Mouse (Mus musculus) heart, embryonic 12.5 days (tissue): Measurements from ENCODE around the gene Lgr4. TPM values are rescaled to one million over a fixed set of nuclear protein-coding genes. Genes with fewer than 3 reads are reported as not detected.

Experiments used
- ATAC-seq: fragments of 200-750 bp; cut with Nextera tagmentation; 2 replicates; pipeline ENCODE4 v1.8.0; 2017; ENCODE audit warnings: moderate TSS enrichment, moderate library complexity; ENCODE audit not compliant: insufficient number of reproducible peaks, low FRiP score
- H3K27ac ChIP-seq: fragments of 300-500 bp; sonication (generic); 2 replicates; pipeline ENCODE4 v1.5.1; 2016; ENCODE audit warnings: mild to moderate bottlenecking, moderate library complexity; ENCODE audit not compliant: poor library complexity, severe bottlenecking
- H3K27me3 ChIP-seq: fragments of 300-500 bp; sonication (generic); replicated peaks from 2 replicates; pipeline ENCODE4 v1.6.1; 2016; ENCODE audit warnings: mild to moderate bottlenecking, moderate library complexity
- H3K36me3 ChIP-seq: fragments of 300-500 bp; sonication (generic); 2 replicates; pipeline ENCODE4 v1.6.1; 2016; ENCODE audit warnings: mild to moderate bottlenecking, moderate library complexity
- H3K4me1 ChIP-seq: fragments of 300-500 bp; sonication (generic); replicated peaks from 2 replicates; pipeline ENCODE4 v1.6.1; 2016; ENCODE audit warnings: mild to moderate bottlenecking
- H3K4me2 ChIP-seq: fragments of 300-500 bp; sonication (generic); 2 replicates; pipeline ENCODE4 v1.6.1; 2016; ENCODE audit warnings: mild to moderate bottlenecking, moderate library complexity
- H3K4me3 ChIP-seq: fragments of 300-500 bp; sonication (generic); 2 replicates; pipeline ENCODE4 v1.5.1; 2016; ENCODE audit warnings: mild to moderate bottlenecking
- H3K9ac ChIP-seq: fragments of 300-500 bp; sonication (generic); 2 replicates; pipeline ENCODE4 v1.6.1; 2016; ENCODE audit warnings: mild to moderate bottlenecking, moderate library complexity
- H3K9me3 ChIP-seq: fragments of 300-500 bp; sonication (generic); replicated peaks from 2 replicates; pipeline ENCODE4 v1.6.1; 2016; ENCODE audit warnings: mild to moderate bottlenecking, moderate library complexity
- WGBS: fragments of 180-500 bp; shearing (Covaris S2); methylation state at CpG from one replicate; pipeline ENCODE4 v1.1.7; 2016; 5-methylcytosine and 5-hydroxymethylcytosine counted together
- polyA plus RNA-seq: library from polyadenylated mRNA; unstranded; fragments of >200 nt; fragmentation: Nextera tagmentation; extraction: Ambion mirVana; gene quantifications from 2 replicates; pipeline ENCODE4 v1.2.1, GENCODE M21; 2016

The Lgr4 gene
- polyA plus RNA-seq, 1 experiment from 2014 or later, result 15.1 TPM

- Histone ChIP-seq H3K4me3 (peak within 1 kb of the TSS; percentile 61), H3K9me3 (no peaks in the 10 kb centered on the region), H3K36me3 (peaks cover 14% of the 10 kb centered on the region), H3K9ac (peak within 1 kb of the TSS; percentile 83), H3K4me1 (peaks cover 17% of the 10 kb centered on the region), H3K27ac (peak within 1 kb of the TSS; percentile 69), H3K4me2 (peak within 1 kb of the TSS; percentile 87), H3K27me3 (no peaks in the 10 kb centered on the region)
- under 1% methylated on average over 55 of the region's 55 CpGs for WGBS
- peak; percentile 99 for ATAC-seq
These were observed 100.4 kb downstream of the Lgr4 start, which contains the start of gene Ccdc34 for GRCm38 (mm10) chr2:110017616-110018505. Gene Ccdc34, plus strand, starts transcription at chr2:110017817.

GRCm38 (mm10) chr2:110019656-110020055 is 102.2 kb downstream of the Lgr4 start:
- 86% methylated on average over 4 of the region's 4 CpGs for WGBS
- Histone ChIP-seq H3K4me3 (no peak overlapping the region), H3K4me2 (0 out of 2 replicates have a peak overlapping the region, but pooled peaks have one; percentile 51), H3K4me1 (peaks cover 17% of the 10 kb centered on the region), H3K36me3 (peaks cover 16% of the 10 kb centered on the region), H3K27me3 (no peaks in the 10 kb centered on the region), H3K27ac (no peak overlapping the region), H3K9me3 (no peaks in the 10 kb centered on the region), H3K9ac (no peak overlapping the region; the same call in 1 of the 2 replicates)
- no peak for ATAC-seq

- H3K27me3 ChIP-seq, result no peaks in the 10 kb centered on the region
- H3K27ac ChIP-seq, result no peak overlapping the region
- no peak overlapping the region for H3K4me3 ChIP-seq
- no peaks in the 10 kb centered on the region for H3K9me3 ChIP-seq
- no peak overlapping the region for H3K4me2 ChIP-seq
- no peak overlapping the region for H3K9ac ChIP-seq
- ATAC-seq, result no peak
- peaks cover 16% of the 10 kb centered on the region for H3K36me3 ChIP-seq
- 85% methylated on average over 1 of the region's 1 CpGs for WGBS
- peaks cover 17% of the 10 kb centered on the region for H3K4me1 ChIP-seq
These were observed 103.0 kb downstream of the Lgr4 start for GRCm38 (mm10) chr2:110020430-110020829.

DNA sequence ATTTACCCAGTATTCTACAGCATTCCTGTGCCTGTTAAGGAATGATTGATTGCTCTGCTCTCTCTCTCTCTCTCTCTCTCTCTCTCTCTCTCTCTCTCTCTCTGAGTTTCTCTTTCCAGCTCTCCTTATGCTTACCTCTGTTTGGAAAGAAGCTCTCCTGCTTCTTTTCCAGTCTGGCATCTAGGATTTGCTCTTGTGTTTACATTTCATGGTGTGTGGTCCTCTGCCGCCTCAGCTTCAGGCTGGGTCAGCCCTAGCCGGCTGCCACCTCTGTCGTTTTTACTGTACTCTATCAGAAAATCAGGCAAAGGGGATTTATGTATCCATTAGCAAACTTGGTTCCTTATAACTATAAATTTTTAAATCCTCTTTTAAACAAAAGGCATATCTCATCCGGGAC is 118.8 kb downstream of the Lgr4 start:
- Histone ChIP-seq H3K36me3 (peaks cover 18% of the 10 kb centered on the region), H3K4me3 (no peak overlapping the region), H3K4me2 (no peak overlapping the region), H3K4me1 (peaks cover 16% of the 10 kb centered on the region), H3K9me3 (no peaks in the 10 kb centered on the region), H3K9ac (no peak overlapping the region), H3K27ac (no peak overlapping the region), H3K27me3 (no peaks in the 10 kb centered on the region)
- 27% methylated on average over 4 of the region's 4 CpGs for WGBS
- no peak for ATAC-seq

DNA sequence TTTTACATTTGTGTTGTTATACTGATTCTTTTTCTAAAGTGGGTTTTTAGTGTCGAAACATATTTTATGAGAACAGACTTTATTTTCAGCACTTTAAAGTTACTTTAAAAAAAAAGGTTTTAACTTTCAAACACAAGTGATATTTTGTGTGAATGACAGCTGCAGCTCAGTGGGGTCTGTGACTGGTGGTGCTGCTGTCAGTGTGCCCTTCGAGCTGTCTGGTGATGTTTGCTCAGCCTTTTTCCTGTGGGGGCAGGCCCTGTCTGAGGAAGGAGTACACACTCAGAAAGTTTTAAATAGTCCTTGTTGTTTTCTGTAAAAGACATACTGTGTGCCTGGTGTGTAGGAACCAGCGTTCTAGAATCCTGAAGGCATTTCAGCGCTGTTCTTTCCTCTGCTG is 119.2 kb downstream of the Lgr4 start:
- Histone ChIP-seq H3K9ac (no peak overlapping the region), H3K4me3 (no peak overlapping the region), H3K9me3 (no peaks in the 10 kb centered on the region), H3K27me3 (no peaks in the 10 kb centered on the region), H3K27ac (peak overlapping the region; percentile 45), H3K4me2 (peak overlapping the region; percentile 21), H3K4me1 (peaks cover 16% of the 10 kb centered on the region), H3K36me3 (peaks cover 18% of the 10 kb centered on the region)
- WGBS, result 43% methylated on average over 4 of the region's 4 CpGs
- ATAC-seq, result 0 out of 2 replicates have a peak, but pooled peaks have one; percentile 55

DNA sequence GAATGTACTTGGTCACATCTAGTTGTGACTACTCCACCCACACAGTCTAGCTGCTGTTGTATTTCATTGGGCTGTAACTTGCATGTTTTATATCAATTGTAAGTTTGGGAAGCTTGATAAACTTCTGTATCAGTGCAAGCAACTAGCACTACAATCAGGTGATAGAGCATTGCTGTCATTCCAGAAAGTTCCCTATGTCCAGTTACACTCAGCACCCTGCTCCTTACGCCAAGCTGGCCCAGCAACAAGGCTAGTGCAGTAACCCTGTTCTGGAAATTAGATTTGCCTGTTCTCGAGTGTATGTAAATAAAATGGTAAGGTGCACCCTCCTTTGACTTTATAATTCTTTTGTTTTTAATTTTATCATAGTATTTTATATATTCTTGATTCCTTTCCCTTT is 119.8 kb downstream of the Lgr4 start:
- peak overlapping the region; percentile 21; the same call in 1 of the 2 replicates for H3K4me2 ChIP-seq
- ATAC-seq, result peak; percentile 57; the same call in 1 of the 2 replicates

GRCm38 (mm10) chr2:110038341-110038740 is 120.9 kb downstream of the Lgr4 start:
- ATAC-seq, result no peak
- no peak overlapping the region for H3K9ac ChIP-seq
- H3K36me3 ChIP-seq, result peaks cover 11% of the 10 kb centered on the region
- H3K9me3 ChIP-seq, result no peaks in the 10 kb centered on the region
- H3K4me1 ChIP-seq, result peaks cover 23% of the 10 kb centered on the region
- H3K4me2 ChIP-seq, result no peak overlapping the region
- H3K27me3 ChIP-seq, result no peaks in the 10 kb centered on the region
- H3K4me3 ChIP-seq, result no peak overlapping the region
- whole genome bisulfite sequencing, result 77% methylated on average over 5 of the region's 5 CpGs
- H3K27ac ChIP-seq, result no peak overlapping the region

More for the DNA sequence above, 119.8 kb downstream of the Lgr4 start:
- no peaks in the 10 kb centered on the region for H3K9me3 ChIP-seq
- H3K9ac ChIP-seq, result no peak overlapping the region
- peak overlapping the region; percentile 45 for H3K27ac ChIP-seq
- no peak overlapping the region for H3K4me3 ChIP-seq
- 45% methylated on average over 2 of the region's 2 CpGs for WGBS
- peaks cover 18% of the 10 kb centered on the region for H3K36me3 ChIP-seq
- no peaks in the 10 kb centered on the region for H3K27me3 ChIP-seq
- peaks cover 18% of the 10 kb centered on the region for H3K4me1 ChIP-seq

DNA sequence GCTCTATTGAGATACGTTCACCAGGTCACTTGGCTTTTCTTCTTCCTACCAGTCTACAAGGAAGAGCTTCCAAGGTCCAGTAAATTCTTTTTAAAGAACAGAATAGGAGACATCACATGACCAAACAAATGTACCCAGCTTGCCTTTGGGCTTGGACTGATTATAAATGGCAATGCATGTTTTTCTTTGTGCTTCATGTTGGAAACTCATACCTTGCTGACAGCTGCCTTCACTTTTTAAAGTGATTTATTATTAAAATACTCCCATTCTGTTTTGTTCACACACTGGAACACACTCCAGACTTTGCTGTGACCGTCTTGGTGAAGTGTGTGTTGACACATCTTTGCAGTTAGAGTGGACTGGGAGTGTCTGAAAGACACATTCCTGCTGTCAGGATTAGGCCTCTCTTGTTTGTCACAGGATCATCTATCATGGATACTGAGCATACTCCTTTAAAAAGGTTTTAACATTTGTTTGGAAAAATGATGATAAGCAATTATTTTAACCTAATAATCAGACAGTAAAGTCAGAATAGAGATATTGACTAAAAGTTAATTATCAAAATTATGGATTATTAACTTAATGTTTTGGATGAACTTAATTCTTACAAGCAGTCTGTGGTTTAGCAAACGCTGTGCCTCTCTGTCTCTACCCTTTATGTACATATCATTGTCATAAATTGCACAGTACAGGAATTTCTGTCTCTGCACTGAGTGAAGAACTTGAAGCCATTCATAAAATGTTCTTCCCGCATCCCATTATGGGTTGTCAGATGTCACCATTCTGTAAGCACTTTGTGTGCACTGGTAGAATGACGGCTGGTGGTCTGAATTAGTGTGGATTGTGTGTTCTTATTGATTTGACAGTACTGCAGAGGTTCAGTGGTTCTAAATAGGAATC is 125.7 kb downstream of the Lgr4 start:
- H3K4me3 ChIP-seq, result no peak overlapping the region
- H3K4me1 ChIP-seq, result peaks cover 11% of the 10 kb centered on the region
- WGBS, result 49% methylated on average over 5 of the region's 5 CpGs
- peak; percentile 45; the same call in 1 of the 2 replicates for ATAC-seq
- no peak overlapping the region for H3K9ac ChIP-seq
- no peaks in the 10 kb centered on the region for H3K9me3 ChIP-seq
- H3K27me3 ChIP-seq, result no peaks in the 10 kb centered on the region
- H3K4me2 ChIP-seq, result no peak overlapping the region
- H3K36me3 ChIP-seq, result peaks cover 4% of the 10 kb centered on the region; the same call in 1 of the 2 replicates
- no peak overlapping the region for H3K27ac ChIP-seq

GRCm38 (mm10) chr2:110058424-110058823 is 141.0 kb downstream of the Lgr4 start:
- Histone ChIP-seq H3K4me1 (no peaks in the 10 kb centered on the region), H3K27ac (no peak overlapping the region), H3K9me3 (no peaks in the 10 kb centered on the region), H3K4me3 (no peak overlapping the region), H3K36me3 (no peaks in the 10 kb centered on the region), H3K27me3 (no peaks in the 10 kb centered on the region), H3K9ac (no peak overlapping the region), H3K4me2 (no peak overlapping the region)
- WGBS, result 56% methylated on average over 4 of the region's 4 CpGs
- no peak for ATAC-seq

- H3K36me3 ChIP-seq, result 0 out of 2 replicates have a peak, but pooled peaks cover 2% of the 10 kb centered on the region
- no peak overlapping the region for H3K27ac ChIP-seq
- no peaks in the 10 kb centered on the region for H3K27me3 ChIP-seq
- no peak overlapping the region for H3K4me2 ChIP-seq
- no peak overlapping the region for H3K9ac ChIP-seq
- no peaks in the 10 kb centered on the region for H3K4me1 ChIP-seq
- no peak overlapping the region for H3K4me3 ChIP-seq
- 92% methylated on average over 1 of the region's 1 CpGs for WGBS
- H3K9me3 ChIP-seq, result peaks cover 9% of the 10 kb centered on the region; the same call in 1 of the 2 replicates
- ATAC-seq, result no peak
These were observed 145.7 kb downstream of the Lgr4 start for GRCm38 (mm10) chr2:110063131-110063530.
